Mouse (Mus musculus) adrenal gland, adult 2 months (tissue): ENCODE measurements around the gene Oca2. TPM values are rescaled to one million over a fixed set of nuclear protein-coding genes. Genes with fewer than 3 reads are reported as not detected.
A peak's percentile ranks its signal among the peaks of the same experiment; 100 is the strongest.

Experiments
- DNase-seq: peaks from one replicate; pipeline ENCODE4 v3.0.0; 2021
- polyA plus RNA-seq: library from polyadenylated mRNA; depleted of rRNA; stranded (reverse); fragments of >200 nt; gene quantifications from 2 replicates; pipeline ENCODE4 v1.2.3, GENCODE M21; 2012; rRNA removed
- total RNA-seq, 2 experiments: library from RNA; stranded (reverse); gene quantifications; 2 replicates each; pipeline ENCODE4 v1.2.3; 2021

Oca2 gene
- total and polyA plus RNA-seq, 3 experiments, result 3.3 to 5.9 (median 3.8) TPM

GRCm38 (mm10) chr7:56381750-56382421, 142.3 kb downstream of the Oca2 start:
- DNase-seq, result no peak

GRCm38 (mm10) chr7:56382706-56383105, 143.1 kb downstream of the Oca2 start:
- DNase-seq, result no peak

- no peak for DNase-seq
Observed at GRCm38 (mm10) chr7:56388295-56388694, 148.7 kb downstream of the Oca2 start.

- no peak for DNase-seq
Observed at GRCm38 (mm10) chr7:56418182-56418836, 178.7 kb downstream of the Oca2 start.

GRCm38 (mm10) chr7:56419253-56419844, 179.8 kb downstream of the Oca2 start:
- peak; percentile 4 for DNase-seq

- peak; percentile 35 for DNase-seq
Observed at GRCm38 (mm10) chr7:56421946-56422345, 182.4 kb downstream of the Oca2 start.

GRCm38 (mm10) chr7:56423548-56423947, 184.0 kb downstream of the Oca2 start:
- no peak for DNase-seq

GRCm38 (mm10) chr7:56460814-56461520, 221.4 kb downstream of the Oca2 start:
- no peak for DNase-seq

- DNase-seq, result no peak
Observed at GRCm38 (mm10) chr7:56498242-56498641, 258.7 kb downstream of the Oca2 start.

- DNase-seq, result no peak
Observed at GRCm38 (mm10) chr7:56499319-56499718, 259.8 kb downstream of the Oca2 start.

- DNase-seq, result no peak
Observed at GRCm38 (mm10) chr7:56499767-56500166, 260.2 kb downstream of the Oca2 start.

GRCm38 (mm10) chr7:56500438-56500837, 260.9 kb downstream of the Oca2 start:
- no peak for DNase-seq

- no peak for DNase-seq
Observed at GRCm38 (mm10) chr7:56518581-56518980, 279.0 kb downstream of the Oca2 start.

GRCm38 (mm10) chr7:56519741-56520140, 280.2 kb downstream of the Oca2 start:
- no peak for DNase-seq

- no peak for DNase-seq
Observed at GRCm38 (mm10) chr7:56534856-56535255, 295.3 kb downstream of the Oca2 start.

- DNase-seq, result peak; percentile 57
Observed at GRCm38 (mm10) chr7:56549226-56549625, 309.7 kb downstream of the Oca2 start.

- no peak for DNase-seq
Observed at GRCm38 (mm10) chr7:56551804-56552203, 312.2 kb downstream of the Oca2 start.

Other genes with a start within 250 kb of the Oca2 start
- 10 to 100 TPM in 1 of 2 experiments, 1 to 10 TPM in 1; 4.8 to 10.6 TPM for gene Nipa1, start 219.8 kb upstream of the Oca2 start, total RNA-seq
- 3.3 and 4.1 TPM in 2 replicates for gene Nipa1, start 219.8 kb upstream of the Oca2 start, polyA plus RNA-seq
- gene Herc2, start 189.6 kb upstream of the Oca2 start, total RNA-seq, result 10 to 100 TPM; 45.0 to 50.8 TPM
- 11.3 and 12.9 TPM in 2 replicates for gene Herc2, start 189.6 kb upstream of the Oca2 start, polyA plus RNA-seq